Mouse (Mus musculus): ENCODE data around the gene Zbtb1. TPM values are rescaled to one million over a fixed set of nuclear protein-coding genes. Genes with fewer than 3 reads are reported as not detected.

Gene Zbtb1
- polyA plus RNA-seq, 1 experiment from 2014 or later = 3.5 TPM

DNA sequence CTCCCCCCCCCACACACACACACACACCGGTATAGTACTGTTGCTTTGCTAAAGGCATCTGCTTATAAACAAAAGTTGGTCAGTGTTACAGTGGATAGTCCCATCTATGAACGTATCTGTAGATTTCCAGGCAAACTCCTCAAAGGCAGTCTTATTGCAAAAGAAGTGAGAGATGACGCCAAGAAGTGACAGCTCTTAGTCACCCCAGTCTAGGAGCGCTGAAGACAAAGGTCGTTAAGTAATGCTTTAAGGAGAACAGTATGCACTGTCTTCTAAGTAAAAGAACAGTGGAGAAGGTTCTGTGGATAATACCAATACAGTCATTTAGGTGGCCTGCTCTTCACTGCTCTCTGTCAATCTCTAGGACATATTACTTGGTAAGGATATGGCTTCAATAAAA lies 22.9 kb downstream of the Zbtb1 start:
- Histone ChIP-seq H3K4me1 (no peaks in the 10 kb centered on the region), H3K27me3 (replicated peaks) (no peaks in the 10 kb centered on the region), H3K4me3 (no peak overlapping the region), H3K9ac (no peak overlapping the region), H3K27ac (no peak overlapping the region), H3K36me3 (replicated peaks) (no peaks in the 10 kb centered on the region), H3K4me2 (no peak overlapping the region), H3K9me3 (no peaks in the 10 kb centered on the region)
- WGBS = 84% methylated on average over 5 of the region's 5 CpGs
- no peak for ATAC-seq (replicated peaks)

DNA sequence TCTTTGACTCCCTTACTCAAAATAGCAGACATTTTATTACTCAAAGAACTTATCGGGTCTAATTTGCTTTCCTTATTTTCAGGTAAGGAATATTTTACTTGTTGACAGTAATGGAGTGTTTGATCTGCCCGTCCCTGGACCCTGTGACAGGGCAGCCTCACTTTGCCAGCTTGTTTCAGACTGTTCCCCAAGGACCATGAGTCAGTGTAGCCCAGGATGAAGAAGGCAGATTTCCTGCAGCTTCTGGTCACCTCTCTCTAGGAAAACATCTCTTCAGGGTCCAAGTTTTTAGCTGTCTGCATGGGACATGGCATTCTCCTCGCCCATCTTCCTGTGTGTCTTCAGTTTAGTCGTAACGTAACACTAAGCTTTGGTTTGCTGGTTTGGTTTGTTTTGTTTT lies 27.2 kb downstream of the Zbtb1 start:
- Histone ChIP-seq H3K27ac (no peak overlapping the region), H3K9ac (no peak overlapping the region), H3K36me3 (replicated peaks) (no peaks in the 10 kb centered on the region), H3K9me3 (no peaks in the 10 kb centered on the region), H3K4me1 (no peaks in the 10 kb centered on the region), H3K27me3 (replicated peaks) (peaks cover 3% of the 10 kb centered on the region; the same call in 1 of the 2 replicates), H3K4me3 (no peak overlapping the region), H3K4me2 (no peak overlapping the region)
- WGBS = 83% methylated on average over 5 of the region's 5 CpGs
- no peak for ATAC-seq (replicated peaks)

DNA sequence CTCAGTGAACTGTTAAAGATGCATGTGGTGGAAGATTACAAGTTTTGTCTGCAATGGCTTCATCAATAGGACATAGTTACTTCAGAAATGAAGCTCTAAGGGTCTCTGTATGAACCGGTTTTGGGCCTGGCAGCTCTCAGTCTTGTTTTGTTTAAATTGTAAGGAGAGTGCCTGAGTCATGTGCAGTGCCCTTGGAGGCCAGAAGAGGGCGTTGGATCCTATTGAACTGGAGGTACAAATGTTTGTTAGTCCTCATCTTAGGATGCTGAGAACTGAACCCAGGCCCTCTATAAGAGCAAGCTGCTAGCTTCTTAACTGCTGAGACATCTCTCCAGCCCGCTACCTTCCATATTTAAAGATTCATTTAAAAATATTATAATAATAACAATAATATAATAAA lies 31.6 kb downstream of the Zbtb1 start:
- Histone ChIP-seq H3K4me3 (no peak overlapping the region), H3K27ac (no peak overlapping the region), H3K4me1 (peaks cover 28% of the 10 kb centered on the region), H3K9me3 (no peaks in the 10 kb centered on the region), H3K36me3 (replicated peaks) (no peaks in the 10 kb centered on the region), H3K4me2 (no peak overlapping the region), H3K9ac (no peak overlapping the region), H3K27me3 (replicated peaks) (peaks cover 33% of the 10 kb centered on the region)
- 52% methylated on average over 3 of the region's 3 CpGs for WGBS
- ATAC-seq (replicated peaks) = no peak

DNA sequence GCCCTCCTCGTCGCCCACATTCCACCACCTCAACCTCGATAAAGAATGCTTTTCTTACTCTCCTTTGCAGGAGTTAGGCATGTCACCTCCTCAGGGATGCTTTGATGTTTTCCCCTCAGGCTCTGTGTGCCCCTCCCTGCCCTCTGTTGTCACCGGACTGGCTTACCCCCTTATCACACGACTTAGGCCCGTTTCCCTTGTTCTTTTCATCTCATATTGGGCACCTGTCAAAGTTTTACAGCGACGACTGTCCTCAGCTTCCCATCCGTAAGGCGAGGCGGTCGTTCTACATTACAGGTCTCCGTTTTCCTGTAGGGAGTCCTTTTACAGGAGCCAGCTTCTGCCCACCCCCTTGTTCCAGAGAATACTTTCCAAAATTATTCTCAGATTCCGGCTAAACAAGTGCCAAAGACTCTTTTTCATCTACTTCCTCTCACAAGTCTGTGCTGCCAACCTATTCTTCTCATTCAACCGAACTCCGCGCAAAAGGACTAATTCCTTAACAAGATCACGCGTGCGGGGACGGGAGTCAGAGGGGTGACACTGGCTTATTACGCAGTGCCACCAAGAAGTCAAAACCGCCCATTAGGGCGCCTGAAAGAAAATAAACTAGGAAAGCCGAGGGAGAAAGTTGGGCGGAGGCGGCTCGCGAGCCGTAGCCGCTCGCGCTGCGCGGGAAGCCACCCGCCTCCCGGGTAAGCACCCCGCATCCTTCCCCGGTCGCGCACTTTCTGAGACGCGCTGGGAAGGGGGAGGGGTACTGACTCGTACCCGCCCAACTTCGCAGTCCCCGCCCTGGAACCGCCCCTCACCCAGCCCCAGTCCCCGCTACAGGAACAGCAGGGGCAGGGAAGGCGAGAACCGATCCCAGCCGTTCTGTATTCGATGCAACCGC lies 33.2 kb downstream of the Zbtb1 start:
- under 1% methylated on average over 49 of the region's 54 CpGs for WGBS
- H3K27ac ChIP-seq = peak overlapping the region; percentile 82
- peak overlapping the region; percentile 91 for H3K4me2 ChIP-seq
- H3K9ac ChIP-seq = peak overlapping the region; percentile 59
- ATAC-seq (replicated peaks) = peak; percentile 90
- H3K4me3 ChIP-seq = peak overlapping the region; percentile 70
- H3K36me3 ChIP-seq (replicated peaks) = no peaks in the 10 kb centered on the region
- no peaks in the 10 kb centered on the region for H3K9me3 ChIP-seq
- peaks cover 46% of the 10 kb centered on the region for H3K27me3 ChIP-seq (replicated peaks)
- H3K4me1 ChIP-seq = peaks cover 28% of the 10 kb centered on the region

DNA sequence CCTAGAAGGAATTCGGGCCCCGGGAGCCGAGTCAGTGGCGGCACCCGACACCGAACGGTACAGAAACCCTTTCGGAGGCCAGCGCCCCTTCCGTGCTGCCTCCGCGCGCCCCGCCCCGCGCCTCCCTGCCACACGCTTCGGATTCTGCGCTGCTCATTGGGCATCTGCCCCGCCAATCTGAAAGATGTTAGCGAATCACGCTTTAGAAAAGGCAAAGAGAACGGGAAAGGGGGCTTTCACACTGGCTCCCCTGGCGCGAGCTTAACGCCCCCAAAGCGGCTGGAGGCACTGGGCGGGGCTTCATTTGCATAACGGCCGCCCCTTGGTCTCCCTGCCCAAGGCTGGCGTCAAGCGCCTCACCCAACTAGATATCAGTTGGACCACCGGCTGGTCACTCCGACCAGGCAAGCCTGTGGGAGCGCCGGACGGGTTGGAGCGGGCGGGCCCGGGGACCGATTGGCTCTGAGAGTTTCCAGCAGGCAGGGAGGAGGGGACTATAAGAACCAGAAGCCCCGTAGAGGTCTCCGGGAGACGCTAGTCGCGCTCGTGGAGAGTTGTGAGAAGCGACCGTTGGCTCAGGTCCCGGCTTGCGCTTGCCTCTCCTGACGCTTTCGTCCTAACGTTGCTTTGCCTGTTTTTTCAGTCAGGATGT lies 33.9 kb downstream of the Zbtb1 start, which contains the start of gene Hspa2:
Gene Hspa2 (plus strand): TSS at position 291 of the 652 bp plus-strand sequence.
- whole genome bisulfite sequencing = under 1% methylated on average over 54 of the region's 54 CpGs
- peak; percentile 98 for ATAC-seq (replicated peaks)
- Histone ChIP-seq H3K4me2 (peak within 1 kb of the TSS; percentile 91), H3K9ac (peak within 1 kb of the TSS; percentile 59), H3K9me3 (no peaks in the 10 kb centered on the region), H3K4me1 (peaks cover 28% of the 10 kb centered on the region), H3K27ac (peak within 1 kb of the TSS; percentile 82), H3K27me3 (replicated peaks) (peaks cover 46% of the 10 kb centered on the region), H3K4me3 (peak within 1 kb of the TSS; percentile 70), H3K36me3 (replicated peaks) (no peaks in the 10 kb centered on the region)

DNA sequence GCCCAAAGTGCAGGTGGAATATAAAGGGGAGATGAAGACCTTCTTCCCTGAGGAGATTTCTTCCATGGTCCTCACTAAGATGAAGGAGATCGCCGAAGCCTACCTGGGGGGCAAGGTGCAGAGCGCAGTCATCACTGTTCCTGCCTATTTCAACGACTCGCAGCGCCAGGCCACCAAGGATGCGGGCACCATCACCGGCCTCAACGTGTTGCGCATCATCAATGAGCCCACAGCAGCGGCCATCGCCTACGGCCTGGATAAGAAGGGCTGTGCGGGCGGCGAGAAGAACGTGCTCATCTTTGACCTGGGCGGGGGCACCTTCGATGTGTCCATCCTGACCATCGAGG lies 34.7 kb downstream of the Zbtb1 start:
- no peak overlapping the region for H3K27ac ChIP-seq
- no peak overlapping the region for H3K9ac ChIP-seq
- H3K9me3 ChIP-seq = no peaks in the 10 kb centered on the region
- 12% methylated on average over 20 of the region's 20 CpGs for WGBS
- H3K4me2 ChIP-seq = peak overlapping the region; percentile 91
- H3K36me3 ChIP-seq (replicated peaks) = no peaks in the 10 kb centered on the region
- H3K4me3 ChIP-seq = peak overlapping the region; percentile 70
- ATAC-seq (replicated peaks) = no peak
- peaks cover 28% of the 10 kb centered on the region for H3K4me1 ChIP-seq
- H3K27me3 ChIP-seq (replicated peaks) = peaks cover 46% of the 10 kb centered on the region

DNA sequence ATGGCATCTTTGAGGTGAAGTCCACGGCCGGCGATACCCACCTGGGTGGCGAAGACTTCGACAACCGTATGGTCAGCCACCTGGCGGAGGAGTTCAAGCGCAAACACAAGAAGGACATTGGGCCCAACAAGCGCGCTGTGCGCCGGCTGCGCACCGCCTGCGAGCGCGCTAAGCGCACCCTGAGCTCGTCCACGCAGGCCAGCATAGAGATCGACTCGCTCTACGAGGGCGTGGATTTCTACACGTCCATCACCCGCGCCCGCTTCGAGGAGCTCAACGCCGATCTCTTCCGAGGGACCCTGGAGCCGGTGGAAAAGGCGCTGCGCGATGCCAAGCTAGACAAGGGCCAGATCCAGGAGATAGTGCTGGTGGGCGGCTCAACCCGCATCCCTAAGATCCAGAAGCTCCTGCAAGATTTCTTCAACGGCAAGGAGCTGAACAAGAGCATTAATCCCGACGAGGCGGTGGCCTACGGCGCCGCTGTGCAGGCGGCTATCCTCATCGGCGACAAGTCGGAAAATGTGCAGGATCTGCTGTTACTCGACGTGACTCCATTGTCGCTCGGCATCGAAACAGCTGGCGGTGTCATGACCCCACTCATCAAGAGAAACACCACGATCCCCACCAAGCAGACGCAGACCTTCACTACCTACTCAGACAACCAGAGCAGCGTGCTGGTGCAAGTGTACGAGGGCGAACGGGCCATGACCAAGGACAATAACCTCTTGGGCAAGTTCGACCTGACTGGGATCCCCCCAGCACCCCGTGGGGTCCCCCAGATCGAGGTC lies 35.3 kb downstream of the Zbtb1 start:
- Histone ChIP-seq H3K36me3 (replicated peaks) (no peaks in the 10 kb centered on the region), H3K4me1 (peaks cover 28% of the 10 kb centered on the region), H3K9me3 (no peaks in the 10 kb centered on the region), H3K9ac (no peak overlapping the region), H3K4me3 (peak overlapping the region; percentile 70), H3K27me3 (replicated peaks) (peaks cover 46% of the 10 kb centered on the region), H3K27ac (no peak overlapping the region), H3K4me2 (peak overlapping the region; percentile 91)
- no peak for ATAC-seq (replicated peaks)
- 4% methylated on average over 64 of the region's 64 CpGs for WGBS

DNA sequence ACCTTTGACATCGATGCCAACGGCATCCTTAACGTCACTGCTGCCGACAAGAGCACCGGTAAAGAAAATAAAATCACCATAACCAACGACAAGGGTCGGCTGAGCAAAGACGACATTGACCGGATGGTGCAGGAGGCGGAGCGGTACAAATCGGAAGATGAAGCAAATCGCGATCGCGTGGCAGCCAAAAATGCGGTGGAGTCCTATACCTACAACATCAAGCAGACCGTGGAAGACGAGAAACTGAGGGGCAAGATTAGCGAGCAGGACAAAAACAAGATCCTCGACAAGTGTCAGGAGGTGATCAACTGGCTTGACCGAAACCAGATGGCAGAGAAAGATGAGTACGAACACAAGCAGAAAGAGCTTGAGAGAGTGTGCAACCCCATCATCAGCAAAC lies 35.9 kb downstream of the Zbtb1 start:
- Histone ChIP-seq H3K9me3 (no peaks in the 10 kb centered on the region), H3K27ac (no peak overlapping the region), H3K9ac (no peak overlapping the region), H3K4me1 (peaks cover 28% of the 10 kb centered on the region), H3K4me3 (no peak overlapping the region), H3K27me3 (replicated peaks) (peaks cover 46% of the 10 kb centered on the region), H3K4me2 (peak overlapping the region; percentile 91), H3K36me3 (replicated peaks) (no peaks in the 10 kb centered on the region)
- 2% methylated on average over 23 of the region's 23 CpGs for WGBS
- ATAC-seq (replicated peaks) = no peak

DNA sequence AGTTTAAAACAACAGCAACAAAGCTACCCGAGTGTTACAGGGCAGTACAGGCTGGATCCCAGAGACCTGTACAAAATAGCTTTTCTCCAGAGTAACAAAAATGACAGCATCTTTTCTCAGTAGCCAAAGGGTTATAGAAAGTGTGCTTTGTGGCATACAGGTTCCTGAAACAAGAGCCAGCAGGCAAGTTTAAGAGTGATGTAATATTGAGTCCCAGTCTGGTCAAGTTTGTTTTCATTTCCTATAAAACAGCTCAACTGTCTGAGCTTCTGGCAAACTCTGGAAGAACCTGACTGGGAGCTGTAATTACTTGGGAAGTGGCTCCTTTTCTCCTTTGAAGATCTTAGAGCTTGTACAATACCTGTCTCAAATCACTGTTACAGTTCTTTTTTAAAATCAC lies 37.1 kb downstream of the Zbtb1 start:
- no peak for ATAC-seq (replicated peaks)
- no peak overlapping the region for H3K4me2 ChIP-seq
- no peak overlapping the region for H3K4me3 ChIP-seq
- WGBS = 52% methylated on average over 1 of the region's 1 CpGs
- H3K9ac ChIP-seq = no peak overlapping the region
- no peak overlapping the region for H3K27ac ChIP-seq
- peaks cover 44% of the 10 kb centered on the region for H3K27me3 ChIP-seq (replicated peaks)
- no peaks in the 10 kb centered on the region for H3K36me3 ChIP-seq (replicated peaks)
- H3K9me3 ChIP-seq = no peaks in the 10 kb centered on the region
- H3K4me1 ChIP-seq = peaks cover 28% of the 10 kb centered on the region

DNA sequence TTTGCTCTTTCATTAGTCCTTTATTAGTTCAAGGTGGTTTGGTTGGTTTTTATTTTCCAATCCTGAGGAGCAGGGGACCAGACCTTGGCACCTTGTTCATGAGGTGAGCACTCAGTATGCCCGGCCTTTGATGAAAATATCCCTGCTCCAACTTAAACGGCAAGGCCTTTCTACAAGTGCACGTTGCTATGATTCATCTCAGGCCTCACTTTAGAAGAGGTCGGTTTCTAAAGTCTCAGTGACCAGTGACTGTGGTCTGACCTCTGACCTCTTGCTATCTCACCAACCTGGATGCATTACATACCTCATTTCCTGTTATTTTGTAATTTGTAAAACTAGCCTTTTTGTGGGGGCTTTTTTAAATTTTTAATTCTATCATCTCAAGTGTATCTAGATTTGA lies 39.1 kb downstream of the Zbtb1 start:
- WGBS = 72% methylated on average over 4 of the region's 4 CpGs
- Histone ChIP-seq H3K36me3 (replicated peaks) (no peaks in the 10 kb centered on the region), H3K9ac (no peak overlapping the region), H3K4me3 (no peak overlapping the region), H3K4me1 (peaks cover 21% of the 10 kb centered on the region), H3K27ac (no peak overlapping the region), H3K4me2 (no peak overlapping the region), H3K9me3 (no peaks in the 10 kb centered on the region), H3K27me3 (replicated peaks) (peaks cover 35% of the 10 kb centered on the region)
- ATAC-seq (replicated peaks) = no peak

DNA sequence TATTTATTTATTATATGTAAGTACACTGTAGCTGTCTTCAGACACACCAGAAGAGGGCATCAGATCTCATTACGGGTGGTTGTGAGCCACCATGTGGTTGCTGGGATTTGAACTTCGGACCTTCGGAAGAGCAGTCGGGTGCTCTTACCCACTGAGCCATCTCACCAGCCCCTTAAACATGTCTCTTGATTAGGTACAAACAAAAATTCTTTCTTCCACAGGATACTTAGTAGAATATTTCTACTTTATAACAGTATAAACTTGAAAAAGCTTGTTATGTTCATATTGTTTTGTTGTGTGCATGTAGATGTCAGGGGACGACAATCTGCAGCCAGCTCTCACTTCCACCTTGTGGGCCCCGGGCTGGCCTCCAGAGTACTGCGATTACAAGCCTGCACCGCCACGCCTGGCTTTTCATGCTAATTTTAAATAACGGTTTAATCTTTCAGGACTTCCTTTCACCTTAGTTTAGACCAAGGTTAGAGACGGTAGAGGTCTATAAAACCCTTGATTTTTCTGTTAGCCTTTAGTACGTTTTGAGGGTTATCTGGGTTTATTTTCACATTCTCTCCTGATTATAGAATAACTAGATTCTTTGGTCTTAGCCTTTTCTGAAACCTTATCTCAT lies 45.4 kb downstream of the Zbtb1 start:
- Histone ChIP-seq H3K9me3 (no peaks in the 10 kb centered on the region), H3K27me3 (replicated peaks) (peaks cover 21% of the 10 kb centered on the region), H3K4me2 (no peak overlapping the region), H3K36me3 (replicated peaks) (no peaks in the 10 kb centered on the region), H3K4me1 (peaks cover 6% of the 10 kb centered on the region), H3K4me3 (no peak overlapping the region), H3K9ac (no peak overlapping the region), H3K27ac (no peak overlapping the region)
- ATAC-seq (replicated peaks) = no peak
- WGBS = 86% methylated on average over 12 of the region's 12 CpGs

DNA sequence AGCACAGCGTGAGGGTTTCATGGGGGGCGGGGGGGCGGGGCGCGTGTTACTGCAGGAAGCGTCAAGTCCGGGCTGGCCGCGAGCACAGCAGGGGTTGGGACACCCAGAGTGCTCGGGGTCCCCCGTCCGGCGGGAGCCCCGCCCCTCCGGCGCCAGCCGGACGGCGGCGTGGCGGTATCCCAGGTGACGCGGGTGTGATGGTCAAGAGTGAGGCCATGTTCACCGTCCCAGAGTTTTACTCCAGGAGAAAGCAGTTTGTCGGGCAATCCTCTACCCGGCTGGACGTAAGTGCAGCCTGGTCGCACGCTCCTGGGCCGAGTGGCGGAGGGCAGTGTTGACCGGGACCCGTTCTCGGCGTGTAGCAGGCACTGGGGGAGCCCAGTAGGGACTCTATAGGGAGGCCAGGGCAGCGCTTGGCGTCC lies 47.4 kb downstream of the Zbtb1 start, which contains the start of gene Ppp1r36:
Gene Ppp1r36 (plus strand): TSS at position 106 of the 422 bp plus-strand sequence.
- Histone ChIP-seq H3K9me3 (no peaks in the 10 kb centered on the region), H3K36me3 (replicated peaks) (no peaks in the 10 kb centered on the region), H3K9ac (0 out of 2 replicates have a peak within 1 kb of the TSS, but pooled peaks have one; percentile 15), H3K4me1 (peaks cover 6% of the 10 kb centered on the region), H3K27me3 (replicated peaks) (peaks cover 21% of the 10 kb centered on the region), H3K4me2 (peak within 1 kb of the TSS; percentile 75), H3K27ac (no peak within 1 kb of the TSS), H3K4me3 (peak within 1 kb of the TSS; percentile 36)
- no peak for ATAC-seq (replicated peaks)
- WGBS = under 1% methylated on average over 36 of the region's 37 CpGs

Data from midbrain, embryonic 15.5 days (tissue).